Mouse (Mus musculus): ENCODE results near the gene Dnah14.

Dnah14 gene

DNA sequence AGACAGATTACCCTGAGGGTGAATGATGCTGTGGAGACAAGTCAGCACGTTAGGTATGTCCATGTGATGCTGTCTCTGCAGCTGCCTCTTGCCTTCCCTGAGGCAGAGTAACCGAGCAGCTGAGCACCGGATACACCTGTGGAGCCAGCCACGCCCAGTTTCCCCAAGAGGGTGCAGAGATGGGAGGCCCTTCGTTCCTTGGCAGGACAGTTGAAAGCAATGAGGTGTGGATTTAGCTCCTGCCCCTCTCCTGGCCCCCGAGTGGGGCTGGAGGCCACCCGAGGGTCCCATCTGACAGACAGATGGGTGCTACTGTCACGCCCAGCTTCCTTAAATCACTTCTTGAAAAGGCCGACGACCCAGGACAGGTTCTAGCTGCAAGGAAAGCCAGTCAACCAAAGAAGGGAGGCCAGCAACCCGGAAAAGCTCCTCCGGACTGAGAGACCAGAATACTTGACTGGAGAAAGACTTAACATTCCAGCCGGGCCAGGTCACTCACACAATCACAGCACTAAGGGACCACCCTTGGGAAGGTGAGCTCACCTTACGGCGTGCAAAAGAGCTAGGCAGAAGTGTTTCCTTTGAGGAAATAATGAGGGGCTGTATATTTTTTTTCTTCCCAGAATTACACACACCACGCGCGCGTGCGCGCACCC, 276.9 kb downstream of the Dnah14 start:
- peak; percentile 35 for DNase-seq (ENCODE audit: low spot score)

DNA sequence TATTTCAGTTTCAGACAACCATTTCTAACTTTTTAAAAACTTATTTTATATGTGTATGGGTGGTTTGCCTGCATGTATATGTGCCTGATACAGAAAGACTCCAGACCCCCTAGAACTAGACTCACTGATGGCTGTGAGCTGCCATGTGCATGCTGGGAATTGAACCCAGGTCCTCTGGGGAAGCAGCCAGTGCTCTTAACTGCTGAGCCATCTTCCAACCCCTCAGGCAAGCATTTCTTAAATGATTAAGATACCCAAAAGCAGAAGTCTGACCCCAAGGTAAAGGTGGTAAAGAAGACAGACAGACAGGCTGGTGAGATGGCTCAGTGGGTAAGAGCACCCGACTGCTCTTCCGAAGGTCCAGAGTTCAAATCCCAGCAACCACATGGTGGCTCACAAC, 278.5 kb downstream of the Dnah14 start:
- DNase-seq (ENCODE audit: low spot score) = no peak

DNA sequence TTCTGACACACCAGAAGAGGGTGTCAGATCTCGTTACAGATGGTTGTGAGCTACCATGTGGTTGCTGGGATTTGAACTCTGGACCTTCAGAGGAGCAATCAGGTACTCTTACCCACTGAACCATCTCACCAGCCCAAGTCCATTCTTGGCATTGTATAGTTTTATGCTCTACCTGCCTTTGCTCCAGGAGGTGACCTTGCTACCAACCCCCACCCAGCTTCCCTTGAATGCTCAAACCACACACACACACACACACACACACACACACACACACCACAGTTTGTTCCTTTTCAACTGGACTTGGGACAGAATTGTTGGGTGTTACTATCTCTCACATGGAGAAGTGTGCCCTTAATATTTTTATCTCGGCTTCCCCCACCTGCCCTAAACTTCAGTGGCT, 280.0 kb downstream of the Dnah14 start:
- DNase-seq (ENCODE audit: low spot score) = no peak

DNA sequence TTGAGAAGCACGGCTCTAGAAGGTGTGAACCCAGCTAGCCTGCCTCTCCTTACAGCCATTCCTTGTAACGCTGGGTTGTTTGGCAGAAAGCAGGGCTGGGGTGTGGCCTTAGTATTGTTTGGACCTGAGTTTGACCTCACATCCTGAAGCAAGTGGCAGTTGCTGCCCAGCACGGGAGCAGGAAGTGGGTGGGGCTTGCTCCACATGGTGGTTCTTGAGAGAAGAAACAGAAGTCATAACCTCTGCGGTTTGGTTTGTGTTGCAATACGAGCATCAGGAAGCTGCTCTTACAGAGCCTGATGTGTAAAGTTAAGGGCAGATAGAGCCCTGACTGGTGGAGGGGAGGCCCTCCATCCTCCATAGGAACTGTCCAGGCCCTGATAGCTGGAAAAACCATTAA, 284.3 kb downstream of the Dnah14 start:
- peak; percentile 78 for DNase-seq (ENCODE audit: low spot score)

DNA sequence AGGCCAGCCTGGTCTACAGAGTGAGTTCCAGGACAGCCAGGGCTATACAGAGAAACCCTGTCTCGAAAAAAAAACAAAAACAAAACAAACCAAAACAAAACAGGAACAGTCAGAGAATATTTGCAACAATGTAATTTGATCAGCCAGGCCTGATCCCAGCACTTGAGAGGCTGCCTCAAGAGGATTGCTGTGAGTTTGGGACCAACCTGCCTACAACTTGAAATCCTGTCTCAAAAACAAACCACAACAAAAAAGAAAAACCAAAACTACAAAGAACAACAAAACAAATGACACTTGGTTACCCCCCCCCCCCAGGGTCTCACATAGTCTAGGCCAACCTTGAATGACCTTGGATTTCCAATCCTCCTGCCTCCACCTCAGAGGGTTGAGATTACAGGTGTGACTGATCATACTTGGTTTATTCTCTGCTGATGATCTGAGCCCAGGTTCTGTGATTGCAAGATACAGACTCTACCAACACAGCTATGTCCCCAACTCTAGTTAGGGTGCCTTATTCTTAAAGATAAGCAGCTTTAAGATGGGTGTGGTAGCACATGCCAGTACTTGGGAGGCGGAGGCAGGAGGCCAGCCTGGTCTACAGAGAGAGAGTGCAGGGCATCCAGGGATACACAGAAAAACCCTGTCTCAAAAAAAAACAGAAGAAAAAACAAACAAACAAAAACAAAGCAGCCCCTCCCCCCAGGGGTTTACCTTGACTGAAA, 285.0 kb downstream of the Dnah14 start:
- DNase-seq (ENCODE audit: low spot score) = no peak

DNA sequence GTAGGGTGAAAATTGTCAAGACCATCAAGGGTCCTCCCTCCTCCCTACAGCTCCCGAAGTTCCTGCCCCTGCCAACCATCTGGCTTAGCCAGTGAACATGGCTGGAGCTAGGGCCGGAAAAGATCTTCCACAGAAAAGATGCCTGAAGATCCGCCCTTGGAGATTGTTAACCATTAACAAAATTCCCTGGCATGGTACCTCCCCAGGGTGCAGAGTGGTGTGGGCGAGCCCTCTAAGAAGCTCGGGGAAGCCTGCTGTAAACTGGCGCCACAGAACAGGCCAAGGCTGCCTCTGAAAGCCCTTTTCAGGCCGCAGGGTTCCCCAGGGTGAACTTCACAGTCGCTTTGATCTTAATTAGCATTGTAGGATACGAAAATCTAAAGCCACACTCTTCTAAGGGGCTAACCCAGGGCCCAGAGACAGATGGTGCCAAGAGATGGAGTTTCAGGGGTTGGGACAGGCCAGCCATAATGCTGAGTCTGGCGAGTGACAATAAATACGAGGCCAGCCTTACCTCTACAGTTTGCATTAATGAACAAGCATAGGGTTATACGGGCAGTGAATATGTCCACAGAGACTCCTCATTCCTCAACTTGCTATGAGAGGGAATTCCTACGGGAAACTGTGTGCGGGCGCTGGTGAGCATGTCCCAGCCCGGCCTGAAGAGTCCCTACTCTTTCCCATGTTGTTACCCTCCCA, 286.5 kb downstream of the Dnah14 start:
- DNase-seq (ENCODE audit: low spot score) = no peak

DNA sequence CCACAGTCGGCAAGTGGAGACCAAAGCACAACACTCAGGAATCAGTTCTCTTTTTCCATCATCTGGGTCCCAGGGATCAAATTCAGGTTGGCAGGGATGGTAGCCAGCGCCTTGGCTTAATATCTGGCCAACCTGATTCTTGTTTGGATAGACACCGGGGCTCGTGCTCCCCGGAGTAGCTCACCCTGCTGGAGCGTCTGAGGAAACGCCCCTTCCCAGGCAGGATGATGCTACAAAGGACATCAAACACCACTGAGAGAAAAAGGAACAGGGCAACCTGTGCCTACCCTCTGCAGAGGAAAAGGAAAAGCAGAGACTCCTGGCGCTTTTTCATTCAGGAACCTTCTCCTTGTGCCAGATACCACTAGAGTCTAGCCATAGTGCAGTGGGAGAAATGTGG, 287.1 kb downstream of the Dnah14 start:
- no peak for DNase-seq (ENCODE audit: low spot score)

All from embryo, embryonic 10.5 days (tissue).